Comparison of ENCODE assay signal across 30 mouse cellular contexts in genomic region chr4:82048171-82048570, GRCm38 (mm10).
"Had no signal": no experiment of that assay in that cellular context is flagged by ENCODE, and none has a peak within 500 bp of the region (broad histone marks: within the 10 kb centered on the region; RNA-seq: fewer than 3 reads in every experiment).

No protein-coding gene starts in this region.

- H3K27ac ChIP-seq: gastrocnemius, adult 2 months; heart, adult 2 months; heart, embryonic 13.5 days; heart, embryonic 15.5 days; hindbrain, embryonic 13.5 days; hindbrain, embryonic 15.5 days; hindbrain, postnatal 0 days; kidney, embryonic 15.5 days; kidney, postnatal 0 days; limb, embryonic 10.5 days; limb, embryonic 12.5 days; liver, embryonic 13.5 days; liver, embryonic 15.5 days had no signal

- H3K4me2 ChIP-seq: heart, embryonic 11.5 days; heart, embryonic 13.5 days; heart, embryonic 15.5 days; hindbrain, embryonic 13.5 days; hindbrain, embryonic 15.5 days; kidney, embryonic 15.5 days; limb, embryonic 12.5 days; liver, embryonic 11.5 days; liver, embryonic 13.5 days; liver, embryonic 15.5 days had no signal

- ATAC-seq: hindbrain, postnatal 0 days; intestine, embryonic 16.5 days; liver, postnatal 0 days had no signal

- H3K9ac ChIP-seq: heart, embryonic 13.5 days; heart, embryonic 15.5 days; hindbrain, embryonic 13.5 days; hindbrain, embryonic 15.5 days; kidney, embryonic 15.5 days; limb, embryonic 12.5 days; liver, embryonic 13.5 days; liver, embryonic 15.5 days; liver, postnatal 0 days had no signal

- H3K4me1 ChIP-seq: heart, embryonic 15.5 days; hindbrain, embryonic 13.5 days; hindbrain, embryonic 15.5 days; kidney, embryonic 15.5 days; limb, embryonic 10.5 days; liver, embryonic 13.5 days; liver, embryonic 15.5 days had no signal

- H3K9me3 ChIP-seq: heart, embryonic 13.5 days; heart, embryonic 15.5 days; hindbrain, embryonic 13.5 days; hindbrain, embryonic 15.5 days; kidney, embryonic 15.5 days; limb, embryonic 10.5 days; limb, embryonic 12.5 days; liver, embryonic 13.5 days; liver, embryonic 15.5 days had no signal

- H3K4me3 ChIP-seq: gastrocnemius, adult 2 months; heart, adult 2 months; heart, embryonic 13.5 days; heart, embryonic 15.5 days; hindbrain, embryonic 13.5 days; hindbrain, embryonic 15.5 days; kidney, embryonic 15.5 days; limb, embryonic 10.5 days; limb, embryonic 12.5 days; liver, embryonic 13.5 days; liver, embryonic 15.5 days had no signal

- DNase-seq: gastrocnemius, adult 2 months; gastrocnemius, postnatal 10 days; gastrocnemius, postnatal 25 days; heart, adult 11 months; heart, adult 2 months; heart, postnatal 14 days; heart, postnatal 36 days; kidney, adult 11 months; kidney, adult 2 months; kidney, adult 9 months; kidney, postnatal 14 days; kidney, postnatal 36 days; layer of hippocampus, adult 9-11 months; layer of hippocampus, postnatal 36 days; liver; liver, embryonic 13.5 days; liver, postnatal 0 days had no signal

- H3K36me3 ChIP-seq: heart, embryonic 13.5 days; heart, embryonic 15.5 days; hindbrain, embryonic 13.5 days; hindbrain, embryonic 15.5 days; kidney, embryonic 15.5 days; limb, embryonic 10.5 days; limb, embryonic 12.5 days; liver, embryonic 13.5 days; liver, embryonic 15.5 days had no signal

- H3K27me3 ChIP-seq: heart, embryonic 13.5 days; heart, embryonic 15.5 days; hindbrain, embryonic 13.5 days; hindbrain, embryonic 15.5 days; kidney, embryonic 15.5 days; limb, embryonic 12.5 days; liver, embryonic 13.5 days; liver, embryonic 15.5 days had no signal
